Mouse (Mus musculus): Measurements from ENCODE around the gene Spag4. TPM values are rescaled to one million over a fixed set of nuclear protein-coding genes. Genes with fewer than 3 reads are reported as not detected.
A peak's percentile ranks its signal among the peaks of the same experiment; 100 is the strongest.
"Not testable (repeated sequence)": the region's sequence is repeated elsewhere in the genome, so short reads cannot be mapped to it uniquely, and the experiment has no call there.

The Spag4 gene
- total RNA-seq, 2 experiments from 2014 or later, result 0.33 to 0.36 TPM

GRCm38 (mm10) chr2:156078421-156079182 lies 13.6 kb downstream of the Spag4 start:
- TF ChIP-seq CTCF (IDR thresholded peaks at IDR 0.05), result no peak
- Histone ChIP-seq H3K4me3 (no peak overlapping the region), H3K27ac (peak overlapping the region; percentile 41; the same call in 1 of the 2 replicates)
- intact Hi-C loops (cut with DNase I), result loop anchor here (2.0 kb wide), 1 partner anchor 72 kb away; the partner anchor contains the start of gene 6430550D23Rik
- peak; percentile 61 for DNase-seq

GRCm38 (mm10) chr2:156079183-156079560 lies 14.2 kb downstream of the Spag4 start:
- TF ChIP-seq CTCF (IDR thresholded peaks at IDR 0.05), result no peak
- DNase-seq, result no peak
- Histone ChIP-seq H3K4me3 (no peak overlapping the region), H3K27ac (peak overlapping the region; percentile 50; the same call in 1 of the 2 replicates)
- intact Hi-C loops (cut with DNase I), result loop anchor here (2.0 kb wide), 1 partner anchor 72 kb away; the partner anchor contains the start of gene 6430550D23Rik

GRCm38 (mm10) chr2:156079674-156080073 lies 14.7 kb downstream of the Spag4 start:
- no peak for TF ChIP-seq CTCF (IDR thresholded peaks at IDR 0.05)
- H3K27ac ChIP-seq, result peak overlapping the region; percentile 50; the same call in 1 of the 2 replicates
- no peak overlapping the region for H3K4me3 ChIP-seq
- DNase-seq, result peak; percentile 41
- intact Hi-C loops (cut with DNase I), result loop anchor here (2.0 kb wide), 1 partner anchor 73 kb away; the partner anchor contains the start of gene 6430550D23Rik

GRCm38 (mm10) chr2:156080391-156080790 lies 15.4 kb downstream of the Spag4 start:
- Histone ChIP-seq H3K27ac (peak overlapping the region; percentile 50; the same call in 1 of the 2 replicates), H3K4me3 (no peak overlapping the region)
- no peak for TF ChIP-seq CTCF (IDR thresholded peaks at IDR 0.05)
- intact Hi-C loops (cut with DNase I), result no loop called here
- no peak for DNase-seq

- H3K4me3 ChIP-seq, result no peak overlapping the region
- intact Hi-C loops (cut with DNase I), result no loop called here
- no peak for DNase-seq
- no peak for TF ChIP-seq CTCF (IDR thresholded peaks at IDR 0.05)
- H3K27ac ChIP-seq, result peak overlapping the region; percentile 63
Observed at GRCm38 (mm10) chr2:156084541-156084940, 19.6 kb downstream of the Spag4 start.

- no peak overlapping the region for H3K4me3 ChIP-seq
- intact Hi-C loops (cut with DNase I), result no loop called here
- H3K27ac ChIP-seq, result no peak overlapping the region
- DNase-seq, result no peak
- TF ChIP-seq CTCF (IDR thresholded peaks at IDR 0.05), result no peak
Observed at GRCm38 (mm10) chr2:156087391-156088110, 22.6 kb downstream of the Spag4 start.

GRCm38 (mm10) chr2:156089799-156090198 lies 24.8 kb downstream of the Spag4 start:
- Histone ChIP-seq H3K27ac (no peak overlapping the region), H3K4me3 (no peak overlapping the region)
- TF ChIP-seq CTCF (IDR thresholded peaks at IDR 0.05), result no peak
- no peak for DNase-seq
- intact Hi-C loops (cut with DNase I), result no loop called here

- H3K4me3 ChIP-seq, result no peak overlapping the region
- DNase-seq, result no peak
- no peak for TF ChIP-seq CTCF (IDR thresholded peaks at IDR 0.05)
- no peak overlapping the region for H3K27ac ChIP-seq
- intact Hi-C loops (cut with DNase I), result no loop called here
Observed at GRCm38 (mm10) chr2:156091926-156092325, 27.0 kb downstream of the Spag4 start.

- no peak for TF ChIP-seq CTCF (IDR thresholded peaks at IDR 0.05)
- Histone ChIP-seq H3K27ac (peak overlapping the region; percentile 96), H3K4me3 (peak overlapping the region; percentile 96)
- intact Hi-C loops (cut with DNase I), result no loop called here
- no peak for DNase-seq
Observed at GRCm38 (mm10) chr2:156110627-156111357, 45.8 kb downstream of the Spag4 start.

GRCm38 (mm10) chr2:156111358-156112079 lies 46.5 kb downstream of the Spag4 start, which contains the start of the genes Cpne1 and Rbm12:
Gene Cpne1 (minus strand): TSS chr2:156111965.
Gene Rbm12 (minus strand): TSS chr2:156111978.
- DNase-seq, result peak; percentile 94
- no peak for TF ChIP-seq CTCF (IDR thresholded peaks at IDR 0.05)
- peak within 1 kb of the TSS; percentile 96 for H3K27ac ChIP-seq
- intact Hi-C loops (cut with DNase I), result no loop called here
- peak within 1 kb of the TSS; percentile 96 for H3K4me3 ChIP-seq

- intact Hi-C loops (cut with DNase I); DNase-seq: not testable (repeated sequence)
- Histone ChIP-seq H3K27ac (peak overlapping the region; percentile 96), H3K4me3 (peak overlapping the region; percentile 96)
Observed at GRCm38 (mm10) chr2:156112080-156112423, 47.1 kb downstream of the Spag4 start.

GRCm38 (mm10) chr2:156119566-156119965 lies 54.6 kb downstream of the Spag4 start:
- intact Hi-C loops (cut with DNase I), result no loop called here
- H3K4me3 ChIP-seq, result no peak overlapping the region
- no peak for DNase-seq
- no peak overlapping the region for H3K27ac ChIP-seq
- no peak for TF ChIP-seq CTCF (IDR thresholded peaks at IDR 0.05)

Other genes starting within 250 kb of the Spag4 start
- 10 to 100 TPM; 25.8 to 27.8 TPM for gene BC029722, start 245.7 kb upstream of the Spag4 start, total RNA-seq (2021)
- 10 to 100 TPM; 41.0 to 46.7 TPM for gene Eif6, start 238.2 kb upstream of the Spag4 start, total RNA-seq (2021)
- gene Fam83c, start 230.3 kb upstream of the Spag4 start, total RNA-seq (2021), result not detected
- gene Uqcc1, start 134.9 kb upstream of the Spag4 start, total RNA-seq (2021), result 100 to 1,000 TPM; 139 to 198 TPM
- not detected for gene Gm15557, start 124.4 kb upstream of the Spag4 start, total RNA-seq (2021)
- gene Gdf5, start 119.8 kb upstream of the Spag4 start, total RNA-seq (2021), result under 1 TPM in 1 of 2 experiments, not detected in 1; 0.08 TPM
- 1 to 10 TPM; 3.8 to 4.6 TPM for gene Cep250, start 108.7 kb upstream of the Spag4 start, total RNA-seq (2021)
- under 1 TPM; 0.66 to 0.70 TPM for gene 6430550D23Rik, start 57.2 kb upstream of the Spag4 start, total RNA-seq (2021)
- gene Ergic3, start 57.1 kb upstream of the Spag4 start, total RNA-seq (2021), result 10 to 100 TPM; 41.3 to 47.4 TPM
- not detected for gene Fer1l4, start 12.2 kb upstream of the Spag4 start, total RNA-seq (2021)
- gene Cpne1, start 46.8 kb downstream of the Spag4 start, total RNA-seq (2021), result 10 to 100 TPM in 1 of 2 experiments, 1 to 10 TPM in 1; 8.6 to 10.1 TPM
- 1 to 10 TPM; 4.9 to 8.1 TPM for gene Rbm12, start 46.8 kb downstream of the Spag4 start, total RNA-seq (2021)
- gene Gm28036, start 61.9 kb downstream of the Spag4 start, total RNA-seq (2021), result 1 to 10 TPM; 3.8 to 4.3 TPM
- gene Romo1, start 78.9 kb downstream of the Spag4 start, total RNA-seq (2021), result 100 to 1,000 TPM; 187 to 259 TPM
- 10 to 100 TPM; 75.3 to 83.5 TPM for gene Nfs1, start 79.0 kb downstream of the Spag4 start, total RNA-seq (2021)
- gene Rbm39, start 115.1 kb downstream of the Spag4 start, total RNA-seq (2021), result 100 to 1,000 TPM; 119 TPM
- 10 to 100 TPM; 30.8 to 31.4 TPM for gene Phf20, start 131.3 kb downstream of the Spag4 start, total RNA-seq (2021)
- gene Cnbd2, start 247.1 kb downstream of the Spag4 start, total RNA-seq (2021), result under 1 TPM; 0.86 to 0.92 TPM
- gene Scand1, start 247.5 kb downstream of the Spag4 start, total RNA-seq (2021), result 10 to 100 TPM; 61.0 to 61.2 TPM